Comparison of ENCODE assay signal across 8 mouse cellular contexts in genomic region chr1:87852892-87853600, GRCm38 (mm10). TPM values are rescaled to one million over a fixed set of nuclear protein-coding genes. Genes with fewer than 3 reads are reported as not detected.
DNase-seq lines count a peak whose midpoint lies in the region; ATAC-seq lines count a peak whose summit lies in the region.

TSS of gene Dgkd (plus strand) at chr1:87853287.

- peak within 1 kb of the TSS; percentile 98 for H3K4me3 ChIP-seq in intestine, embryonic 15.5 days (replicated peaks)
- H3K4me3 ChIP-seq in limb, embryonic 10.5 days: peak within 1 kb of the TSS; percentile 99
- peak within 1 kb of the TSS; percentile 98 for H3K4me3 ChIP-seq in midbrain, embryonic 11.5 days (ENCODE audit: low read depth, low read length)

- peak; percentile 97 for ATAC-seq in intestine, embryonic 15.5 days
- ATAC-seq in midbrain, embryonic 11.5 days (ENCODE audit: low FRiP score): peak; percentile 98

- H3K4me1 ChIP-seq in intestine, embryonic 15.5 days (replicated peaks): peaks cover 25% of the 10 kb centered on the region
- peaks cover 41% of the 10 kb centered on the region for H3K4me1 ChIP-seq in limb, embryonic 10.5 days
- peaks cover 15% of the 10 kb centered on the region for H3K4me1 ChIP-seq in midbrain, embryonic 11.5 days (ENCODE audit: control insufficient read depth, insufficient read depth, low read length)

- H3K4me2 ChIP-seq in intestine, embryonic 15.5 days (replicated peaks): peak within 1 kb of the TSS; percentile 92
- peak within 1 kb of the TSS; percentile 70 for H3K4me2 ChIP-seq in midbrain, embryonic 11.5 days

- H3K9ac ChIP-seq in intestine, embryonic 15.5 days: peak within 1 kb of the TSS; percentile 95
- H3K9ac ChIP-seq in midbrain, embryonic 11.5 days (ENCODE audit: low read length): peak within 1 kb of the TSS; percentile 88

- peak; percentile 38 to 54 for DNase-seq in urinary bladder, adult 18-20 months (ENCODE audit: low spot score in 2 of 2)
- DNase-seq in urinary bladder, postnatal 10 days (ENCODE audit: low spot score): no peak
- peak; percentile 89 for DNase-seq in embryo, embryonic 10.5 days (ENCODE audit: low spot score)
- DNase-seq in gastrocnemius, postnatal 4 days (ENCODE audit: low spot score in 2 of 2): peak; percentile 72 to 82
- peak; percentile 93 for DNase-seq in limb, embryonic 10.5 days (ENCODE audit: low spot score)
- DNase-seq in midbrain, embryonic 11.5 days (ENCODE audit: low spot score, missing footprints): peak; percentile 99
- DNase-seq in skeletal muscle tissue, adult 2 months (ENCODE audit: low read depth, low spot score): peak; percentile 61

- no peaks in the 10 kb centered on the region for H3K9me3 ChIP-seq in intestine, embryonic 15.5 days
- H3K9me3 ChIP-seq in limb, embryonic 10.5 days (replicated peaks): no peaks in the 10 kb centered on the region
- no peaks in the 10 kb centered on the region for H3K9me3 ChIP-seq in midbrain, embryonic 11.5 days (ENCODE audit: control insufficient read depth, low read length)

- H3K27me3 ChIP-seq in intestine, embryonic 15.5 days (replicated peaks): no peaks in the 10 kb centered on the region
- H3K27me3 ChIP-seq in limb, embryonic 10.5 days (ENCODE audit: low read depth, poor library complexity, severe bottlenecking): no peaks in the 10 kb centered on the region
- no peaks in the 10 kb centered on the region for H3K27me3 ChIP-seq in midbrain, embryonic 11.5 days (ENCODE audit: control insufficient read depth, insufficient read depth, low read length)

- WGBS in intestine, embryonic 15.5 days: under 1% methylated on average over 46 of the region's 74 CpGs
- WGBS in limb, embryonic 10.5 days: 2% methylated on average over 58 of the region's 74 CpGs
- WGBS in midbrain, embryonic 11.5 days: 1% methylated on average over 73 of the region's 74 CpGs

- H3K27ac ChIP-seq in intestine, embryonic 15.5 days: peak within 1 kb of the TSS; percentile 70
- H3K27ac ChIP-seq in limb, embryonic 10.5 days: peak within 1 kb of the TSS; percentile 95
- peak within 1 kb of the TSS; percentile 51 for H3K27ac ChIP-seq in midbrain, embryonic 11.5 days (ENCODE audit: low read depth, low read length)

- no peaks in the 10 kb centered on the region for H3K36me3 ChIP-seq in intestine, embryonic 15.5 days
- no peaks in the 10 kb centered on the region for H3K36me3 ChIP-seq in limb, embryonic 10.5 days
- H3K36me3 ChIP-seq in midbrain, embryonic 11.5 days (ENCODE audit: control insufficient read depth, insufficient read depth, low read length): no peaks in the 10 kb centered on the region

RNA-seq across cellular contexts. Expression of gene Dgkd, which starts in this region (rescaled TPM):
- 10 to 100 TPM; 48.4 to 50.2 TPM for total RNA-seq in gastrocnemius, postnatal 4 days (2021)
- polyA plus RNA-seq in intestine, embryonic 15.5 days (2015; fragmentation: Nextera tagmentation; extraction: Ambion mirVana): 28.2 and 31.8 TPM in 2 replicates
- polyA plus RNA-seq in limb, embryonic 10.5 days (2016; fragmentation: Nextera tagmentation; extraction: Ambion mirVana): 38.8 and 39.7 TPM in 2 replicates
- polyA plus RNA-seq in midbrain, embryonic 11.5 days (2014; fragmentation: Nextera tagmentation; extraction: Ambion mirVana): 34.1 and 35.3 TPM in 2 replicates
